Mouse (Mus musculus) urinary bladder, postnatal 25 days (tissue): Measurements from ENCODE around the gene Zfp982.
"Not testable (repeated sequence)": the region's sequence is repeated elsewhere in the genome, so short reads cannot be mapped to it uniquely, and the experiment has no call there.

Experiments used
- DNase-seq: peaks from one replicate; pipeline ENCODE4 v3.0.0; 2022; ENCODE audit warnings: low spot score

Zfp982 gene

GRCm38 (mm10) chr4:147492117-147492516 is at the start of gene Zfp982:
TSS of gene Zfp982 (plus strand) at chr4:147492417.
- not testable (repeated sequence) for DNase-seq

- DNase-seq: not testable (repeated sequence)
Observed at GRCm38 (mm10) chr4:147442649-147443553, 49.3 kb upstream of the Zfp982 start.

GRCm38 (mm10) chr4:147443554-147443927 is 48.7 kb upstream of the Zfp982 start:
- DNase-seq: not testable (repeated sequence)

- not testable (repeated sequence) for DNase-seq
Observed at GRCm38 (mm10) chr4:147445371-147445770, 46.8 kb upstream of the Zfp982 start.

GRCm38 (mm10) chr4:147448358-147448757 is 43.9 kb upstream of the Zfp982 start:
- no peak for DNase-seq

- no peak for DNase-seq
Observed at GRCm38 (mm10) chr4:147449099-147449581, 43.1 kb upstream of the Zfp982 start.

GRCm38 (mm10) chr4:147449986-147450385 is 42.2 kb upstream of the Zfp982 start:
- DNase-seq: not testable (repeated sequence)

- DNase-seq: not testable (repeated sequence)
Observed at GRCm38 (mm10) chr4:147467207-147467606, 25.0 kb upstream of the Zfp982 start.

- not testable (repeated sequence) for DNase-seq
Observed at GRCm38 (mm10) chr4:147498772-147499613, 6.8 kb downstream of the Zfp982 start.

GRCm38 (mm10) chr4:147509174-147509573 is 17.0 kb downstream of the Zfp982 start:
- DNase-seq: no peak

- no peak for DNase-seq
Observed at GRCm38 (mm10) chr4:147518981-147519380, 26.8 kb downstream of the Zfp982 start.

- DNase-seq: no peak
Observed at GRCm38 (mm10) chr4:147520100-147520499, 27.9 kb downstream of the Zfp982 start.

- no peak for DNase-seq
Observed at GRCm38 (mm10) chr4:147525125-147525524, 32.9 kb downstream of the Zfp982 start.

GRCm38 (mm10) chr4:147530366-147530765 is 38.1 kb downstream of the Zfp982 start:
- DNase-seq: no peak

- not testable (repeated sequence) for DNase-seq
Observed at GRCm38 (mm10) chr4:147535916-147536315, 43.7 kb downstream of the Zfp982 start.

- DNase-seq: no peak
Observed at GRCm38 (mm10) chr4:147537702-147538101, 45.5 kb downstream of the Zfp982 start.

- not testable (repeated sequence) for DNase-seq
Observed at GRCm38 (mm10) chr4:147539918-147540317, 47.7 kb downstream of the Zfp982 start, which contains the start of gene Gm16503. TSS of gene Gm16503 (plus strand) at chr4:147540218.

GRCm38 (mm10) chr4:147541105-147541504 is 48.9 kb downstream of the Zfp982 start:
- DNase-seq: no peak

GRCm38 (mm10) chr4:147553071-147553470 is 60.9 kb downstream of the Zfp982 start, which contains the start of gene Zfp985:
TSS of gene Zfp985 (plus strand) at chr4:147553277.
- not testable (repeated sequence) for DNase-seq

GRCm38 (mm10) chr4:147554361-147554760 is 62.1 kb downstream of the Zfp982 start:
- DNase-seq: not testable (repeated sequence)

GRCm38 (mm10) chr4:147556921-147557320 is 64.7 kb downstream of the Zfp982 start:
- DNase-seq: not testable (repeated sequence)

- not testable (repeated sequence) for DNase-seq
Observed at GRCm38 (mm10) chr4:147558011-147558410, 65.8 kb downstream of the Zfp982 start.
